Mouse (Mus musculus) neural tube, embryonic 14.5 days (tissue): Measurements from ENCODE around the gene Scyl3. TPM values are rescaled to one million over a fixed set of nuclear protein-coding genes. Genes with fewer than 3 reads are reported as not detected.

Experiments
- ATAC-seq: fragments of 200-750 bp; cut with Nextera tagmentation; 2 replicates; pipeline ENCODE4 v1.8.0; 2017; ENCODE audit warnings: low read depth, mild to moderate bottlenecking, moderate TSS enrichment, moderate library complexity
- H3K27ac ChIP-seq: fragments of 300-500 bp; sonication (generic); 2 replicates; pipeline ENCODE4 v1.5.1; 2014; ENCODE audit warnings: low read depth, mild to moderate bottlenecking, control low read depth, low read length, moderate library complexity, mixed read lengths
- H3K27me3 ChIP-seq: fragments of 300-500 bp; sonication (generic); 2 replicates; pipeline ENCODE4 v1.6.1; 2014; ENCODE audit warnings: low read length; ENCODE audit not compliant: control insufficient read depth, insufficient read depth
- H3K36me3 ChIP-seq: fragments of 300-500 bp; sonication (generic); 2 replicates; pipeline ENCODE4 v1.6.1; 2014; ENCODE audit warnings: low read length, mixed read lengths; ENCODE audit not compliant: control insufficient read depth, insufficient read depth
- H3K4me1 ChIP-seq: fragments of 300-500 bp; sonication (generic); 2 replicates; pipeline ENCODE4 v1.6.1; 2014; ENCODE audit warnings: low read length; ENCODE audit not compliant: control insufficient read depth, insufficient read depth
- H3K4me2 ChIP-seq: fragments of 300-500 bp; sonication (generic); 2 replicates; pipeline ENCODE4 v1.6.1; 2014; ENCODE audit warnings: mild to moderate bottlenecking, low read depth, low read length, control low read depth
- H3K4me3 ChIP-seq: fragments of 300-500 bp; sonication (generic); 2 replicates; pipeline ENCODE4 v1.5.1; 2014; ENCODE audit warnings: low read depth, low read length, control low read depth, mixed read lengths
- H3K9ac ChIP-seq: fragments of 300-500 bp; sonication (generic); replicated peaks from 2 replicates; pipeline ENCODE4 v1.6.1; 2014; ENCODE audit warnings: low read depth, mild to moderate bottlenecking, control low read depth, low read length, mixed read lengths
- H3K9me3 ChIP-seq: fragments of 300-500 bp; sonication (generic); 2 replicates; pipeline ENCODE4 v1.6.1; 2016; ENCODE audit warnings: low read length; ENCODE audit not compliant: control insufficient read depth
- WGBS: fragments of 180-500 bp; shearing (Covaris S2); extraction: QIAGEN DNeasy Blood & Tissue Kit; methylation state at CpG from one replicate; pipeline ENCODE4 v1.1.7; 2014; 5-methylcytosine and 5-hydroxymethylcytosine counted together
- polyA plus RNA-seq: library from polyadenylated mRNA; unstranded; fragments of >200 nt; fragmentation: Nextera tagmentation; extraction: Ambion mirVana; gene quantifications from 2 replicates; pipeline ENCODE4 v1.2.1, GENCODE M21; 2014

Gene Scyl3
- polyA plus RNA-seq, 1 experiment from 2014 or later: 17.8 TPM

- no peak overlapping the region for H3K4me3 ChIP-seq
- peaks cover 10% of the 10 kb centered on the region for H3K4me1 ChIP-seq
- no peaks in the 10 kb centered on the region for H3K27me3 ChIP-seq
- 94% methylated on average over 2 of the region's 2 CpGs for WGBS
- H3K4me2 ChIP-seq: no peak overlapping the region
- no peak overlapping the region for H3K9ac ChIP-seq
- peaks cover 40% of the 10 kb centered on the region for H3K36me3 ChIP-seq
- no peak for ATAC-seq
- H3K27ac ChIP-seq: no peak overlapping the region
- no peaks in the 10 kb centered on the region for H3K9me3 ChIP-seq
Observed at GRCm38 (mm10) chr1:163934591-163934990, 5.7 kb downstream of the Scyl3 start.

GRCm38 (mm10) chr1:163942056-163942455 is 13.2 kb downstream of the Scyl3 start:
- no peak overlapping the region for H3K4me3 ChIP-seq
- H3K4me1 ChIP-seq: no peaks in the 10 kb centered on the region
- no peak overlapping the region for H3K4me2 ChIP-seq
- no peak overlapping the region for H3K9ac ChIP-seq
- ATAC-seq: no peak
- no peaks in the 10 kb centered on the region for H3K27me3 ChIP-seq
- WGBS: 77% methylated on average over 6 of the region's 6 CpGs
- no peaks in the 10 kb centered on the region for H3K9me3 ChIP-seq
- H3K36me3 ChIP-seq: peaks cover 64% of the 10 kb centered on the region
- no peak overlapping the region for H3K27ac ChIP-seq

GRCm38 (mm10) chr1:163953396-163953795 is 24.5 kb downstream of the Scyl3 start:
- Histone ChIP-seq H3K27me3 (no peaks in the 10 kb centered on the region), H3K27ac (no peak overlapping the region), H3K36me3 (peaks cover 54% of the 10 kb centered on the region), H3K4me1 (no peaks in the 10 kb centered on the region), H3K4me3 (no peak overlapping the region), H3K4me2 (no peak overlapping the region), H3K9ac (no peak overlapping the region), H3K9me3 (no peaks in the 10 kb centered on the region)
- WGBS: 95% methylated on average over 2 of the region's 2 CpGs
- ATAC-seq: no peak

- Histone ChIP-seq H3K4me3 (no peak overlapping the region), H3K36me3 (peaks cover 24% of the 10 kb centered on the region; the same call in 1 of the 2 replicates), H3K27me3 (no peaks in the 10 kb centered on the region), H3K9ac (no peak overlapping the region), H3K4me2 (no peak overlapping the region), H3K27ac (no peak overlapping the region), H3K9me3 (no peaks in the 10 kb centered on the region), H3K4me1 (no peaks in the 10 kb centered on the region)
- no peak for ATAC-seq
- whole genome bisulfite sequencing: 89% methylated on average over 3 of the region's 3 CpGs
Observed at GRCm38 (mm10) chr1:163958036-163958435, 29.1 kb downstream of the Scyl3 start.

- no peak overlapping the region for H3K4me2 ChIP-seq
- WGBS: 93% methylated on average over 10 of the region's 10 CpGs
Observed at GRCm38 (mm10) chr1:163964008-163964689, 35.2 kb downstream of the Scyl3 start.

GRCm38 (mm10) chr1:163974471-163974870 is 45.6 kb downstream of the Scyl3 start:
- Histone ChIP-seq H3K4me2 (no peak overlapping the region), H3K27me3 (no peaks in the 10 kb centered on the region), H3K4me1 (no peaks in the 10 kb centered on the region), H3K36me3 (no peaks in the 10 kb centered on the region), H3K9me3 (no peaks in the 10 kb centered on the region), H3K27ac (no peak overlapping the region), H3K9ac (no peak overlapping the region), H3K4me3 (no peak overlapping the region)
- ATAC-seq: no peak
- WGBS: 90% methylated on average over 1 of the region's 1 CpGs

More at GRCm38 (mm10) chr1:163964008-163964689, 35.2 kb downstream of the Scyl3 start:
- H3K36me3 ChIP-seq: peaks cover 8% of the 10 kb centered on the region
- no peak for ATAC-seq
- no peaks in the 10 kb centered on the region for H3K4me1 ChIP-seq
- H3K4me3 ChIP-seq: no peak overlapping the region
- H3K27ac ChIP-seq: no peak overlapping the region
- no peaks in the 10 kb centered on the region for H3K9me3 ChIP-seq
- H3K9ac ChIP-seq: no peak overlapping the region
- no peaks in the 10 kb centered on the region for H3K27me3 ChIP-seq

GRCm38 (mm10) chr1:163975088-163975487 is 46.2 kb downstream of the Scyl3 start:
- H3K4me1 ChIP-seq: no peaks in the 10 kb centered on the region
- H3K27ac ChIP-seq: no peak overlapping the region
- WGBS: 97% methylated on average over 2 of the region's 2 CpGs
- ATAC-seq: no peak
- no peak overlapping the region for H3K4me3 ChIP-seq
- H3K27me3 ChIP-seq: no peaks in the 10 kb centered on the region
- no peaks in the 10 kb centered on the region for H3K36me3 ChIP-seq
- H3K9me3 ChIP-seq: no peaks in the 10 kb centered on the region
- H3K9ac ChIP-seq: no peak overlapping the region
- H3K4me2 ChIP-seq: no peak overlapping the region

GRCm38 (mm10) chr1:163976515-163976914 is 47.6 kb downstream of the Scyl3 start:
- WGBS: 91% methylated on average over 1 of the region's 1 CpGs
- H3K4me1 ChIP-seq: no peaks in the 10 kb centered on the region
- H3K36me3 ChIP-seq: no peaks in the 10 kb centered on the region
- H3K27ac ChIP-seq: no peak overlapping the region
- no peak overlapping the region for H3K4me3 ChIP-seq
- H3K9ac ChIP-seq: no peak overlapping the region
- no peak overlapping the region for H3K4me2 ChIP-seq
- no peaks in the 10 kb centered on the region for H3K27me3 ChIP-seq
- H3K9me3 ChIP-seq: no peaks in the 10 kb centered on the region
- ATAC-seq: no peak

GRCm38 (mm10) chr1:163992371-163992770 is 63.5 kb downstream of the Scyl3 start:
- Histone ChIP-seq H3K4me2 (no peak overlapping the region), H3K4me1 (no peaks in the 10 kb centered on the region), H3K4me3 (no peak overlapping the region), H3K27ac (no peak overlapping the region), H3K9ac (no peak overlapping the region), H3K27me3 (no peaks in the 10 kb centered on the region), H3K36me3 (no peaks in the 10 kb centered on the region), H3K9me3 (no peaks in the 10 kb centered on the region)
- 86% methylated on average over 4 of the region's 4 CpGs for WGBS
- no peak for ATAC-seq
